Mouse (Mus musculus): ENCODE results near the gene Urod. TPM values are rescaled to one million over a fixed set of nuclear protein-coding genes. Genes with fewer than 3 reads are reported as not detected.

Gene Urod
- total RNA-seq (2023), result 30.5 and 44.3 TPM in 2 replicates

DNA sequence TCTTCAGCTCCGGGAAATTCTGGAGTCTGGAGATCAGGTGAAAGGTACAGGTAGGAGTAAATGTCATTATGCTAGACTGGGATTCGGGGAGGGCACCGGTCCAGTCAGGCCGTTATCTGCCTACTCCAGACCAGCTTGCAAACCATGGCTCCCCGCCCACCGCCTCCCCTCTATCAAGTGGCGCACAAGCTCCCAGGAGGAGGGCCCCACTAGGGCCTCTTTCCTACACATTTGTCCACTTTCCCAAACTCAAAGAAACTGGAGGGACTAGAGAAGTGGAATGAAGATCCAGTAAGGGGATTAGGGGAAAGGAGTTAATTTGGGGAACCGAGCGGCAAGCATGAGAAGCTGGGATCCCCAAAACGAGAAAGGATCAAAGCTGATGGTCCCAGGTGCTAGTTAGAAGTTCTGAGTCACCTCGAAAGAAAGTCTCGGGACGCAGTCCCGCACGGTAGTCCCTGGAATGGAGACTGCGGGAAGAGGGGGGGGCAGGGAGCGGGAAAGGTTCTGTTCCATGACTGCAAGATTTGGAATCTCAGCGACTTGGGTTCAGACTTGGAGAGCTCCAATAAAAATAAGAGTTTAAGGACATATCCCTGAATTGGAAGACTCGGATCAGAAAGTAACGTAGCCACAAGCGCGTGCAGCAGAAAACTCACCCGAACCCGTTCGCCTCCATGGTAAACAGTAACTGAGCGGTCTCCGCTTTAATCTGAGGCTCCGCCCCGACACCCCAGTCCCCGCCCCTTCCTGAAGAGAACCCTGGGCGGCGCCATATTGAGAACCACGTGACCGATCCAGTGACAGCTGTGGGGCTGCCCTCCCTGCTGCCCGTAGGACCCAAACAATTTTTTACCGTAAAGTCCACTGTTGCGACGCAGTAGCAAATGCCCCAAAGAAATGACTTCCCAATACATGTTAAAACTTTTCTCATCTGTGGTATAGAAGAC lies at the start of gene Urod:
Gene Urod, minus strand, starts transcription at position 742 of the 950 bp plus-strand sequence.

DNA sequence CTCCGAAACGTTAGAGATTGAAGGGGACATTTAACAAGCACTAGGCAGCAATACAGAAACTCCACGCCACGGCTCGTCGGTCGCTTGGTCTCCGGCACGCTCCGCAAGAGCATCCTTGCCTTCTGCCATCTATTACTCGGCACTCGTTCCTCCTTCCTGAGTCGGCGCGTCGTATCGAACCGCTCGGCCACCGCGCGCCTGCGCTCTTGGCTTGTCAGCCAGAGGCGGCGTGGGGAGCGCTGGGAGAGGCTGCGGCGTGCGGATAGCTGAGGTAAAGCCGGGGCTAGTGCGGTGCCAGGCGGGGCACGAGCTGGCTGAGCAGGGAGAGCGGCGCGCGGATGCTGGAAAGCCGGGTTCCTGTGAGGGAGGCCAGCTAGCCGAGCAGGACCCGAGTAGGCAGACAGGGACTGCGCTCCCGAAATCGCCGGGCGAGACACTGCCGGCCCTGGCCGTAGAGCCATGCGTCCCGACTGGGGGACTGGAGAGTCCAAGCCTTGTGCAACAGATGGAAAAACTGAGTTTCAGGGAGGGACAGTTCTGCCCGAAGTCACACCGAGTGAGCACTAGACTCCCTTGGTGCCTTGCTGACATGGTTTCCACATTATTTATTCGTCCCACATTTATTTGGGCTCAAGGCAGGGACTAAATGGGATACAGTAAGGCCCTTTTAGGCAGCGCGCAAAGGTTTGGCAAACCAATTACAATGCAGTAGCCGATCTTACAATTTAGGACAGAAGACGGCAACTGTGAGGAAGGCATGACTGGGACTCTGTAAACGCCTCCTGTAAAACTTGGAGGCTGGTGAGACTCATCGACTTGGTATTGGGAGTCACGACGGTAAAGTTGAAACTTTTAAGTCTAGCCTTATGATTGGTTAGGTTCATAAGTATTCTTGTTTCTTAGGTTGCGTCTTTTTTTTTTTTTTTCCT lies 25.3 kb upstream of the Urod start, which contains the start of gene Eif2b3:
Gene Eif2b3, plus strand, starts transcription at position 197 of the 929 bp plus-strand sequence.

DNA sequence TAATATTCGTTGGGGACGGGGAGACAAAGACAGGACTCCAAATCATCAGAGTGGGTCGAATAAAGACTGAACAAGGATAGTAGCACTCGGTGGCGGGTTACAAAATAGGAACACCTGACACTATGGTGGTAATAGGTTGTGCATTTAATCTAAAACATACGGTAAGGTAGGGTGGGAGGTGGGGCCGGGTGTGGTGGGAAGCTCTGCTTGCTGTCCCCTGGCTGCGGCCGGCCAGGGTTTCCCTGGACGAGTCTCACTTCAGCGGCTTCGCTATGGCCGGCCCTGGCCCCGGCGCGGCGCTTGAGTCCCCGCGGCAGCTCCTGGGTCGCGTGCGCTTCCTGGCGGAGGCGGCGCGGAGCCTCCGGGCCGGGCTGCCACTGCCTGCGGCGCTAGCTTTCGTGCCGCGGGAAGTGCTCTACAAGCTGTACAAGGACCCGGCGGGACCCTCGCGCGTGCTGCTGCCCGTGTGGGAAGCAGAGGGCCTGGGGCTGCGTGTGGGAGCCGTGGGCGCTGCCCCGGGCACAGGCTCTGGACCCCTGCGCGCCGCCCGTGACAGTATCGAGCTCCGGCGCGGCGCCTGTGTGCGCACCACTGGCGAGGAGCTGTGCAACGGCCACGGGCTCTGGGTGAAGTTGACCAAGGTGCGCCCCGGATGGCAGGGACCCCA lies 1.1 kb upstream of the Urod start, which contains the start of gene Hectd3:
Gene Hectd3, plus strand, starts transcription at position 187 of the 667 bp plus-strand sequence.

Other genes with a start within 250 kb of the Urod start
- 11.6 and 16.3 TPM in 2 replicates for gene Toe1, start 186.8 kb downstream of the Urod start, total RNA-seq (2023)
- gene Mutyh, start 186.7 kb downstream of the Urod start, total RNA-seq (2023), result 4.5 and 8.2 TPM in 2 replicates
- not detected in 2 replicates for gene Hpdl, start 172.7 kb downstream of the Urod start, total RNA-seq (2023)
- gene Zswim5, start 117.0 kb downstream of the Urod start, total RNA-seq (2023), result not detected in 2 replicates
- gene Hectd3, start 904 bp upstream of the Urod start, total RNA-seq (2023), result 28.2 and 42.0 TPM in 2 replicates
- gene Eif2b3, start 25.0 kb upstream of the Urod start, total RNA-seq (2023), result 2.9 and 3.8 TPM in 2 replicates
- gene Ptch2, start 101.7 kb upstream of the Urod start, total RNA-seq (2023), result 2.7 and 6.0 TPM in 2 replicates
- 31.9 and 50.6 TPM in 2 replicates for gene Btbd19, start 131.3 kb upstream of the Urod start, total RNA-seq (2023)
- gene Tctex1d4, start 132.4 kb upstream of the Urod start, total RNA-seq (2023), result 0.69 and 1.1 TPM in 2 replicates
- 385 and 528 TPM in 2 replicates for gene Plk3, start 139.6 kb upstream of the Urod start, total RNA-seq (2023)
- gene Rps8, start 161.8 kb upstream of the Urod start, total RNA-seq (2023), result 525 and 591 TPM in 2 replicates
- 15.8 and 17.1 TPM in 2 replicates for gene Kif2c, start 188.2 kb upstream of the Urod start, total RNA-seq (2023)